Mouse (Mus musculus) E14TG2a.4 (cell line): ENCODE measurements around the gene Treml2.
"Not testable (repeated sequence)": the region's sequence is repeated elsewhere in the genome, so short reads cannot be mapped to it uniquely, and the experiment has no call there.

Experiments
- H3K27me3 ChIP-seq: 2 replicates; pipeline ENCODE4 v1.6.1; 2014; ENCODE audit warnings: low read length, control low read depth; ENCODE audit not compliant: insufficient read depth
- H3K36me3 ChIP-seq: 2 replicates; pipeline ENCODE4 v1.6.1; 2014; ENCODE audit warnings: low read length, control low read depth; ENCODE audit not compliant: insufficient read depth
- H3K4me1 ChIP-seq: replicated peaks from 2 replicates; pipeline ENCODE4 v1.6.1; 2014; ENCODE audit warnings: low read depth, low read length, control low read depth
- H3K4me3 ChIP-seq: replicated peaks from 2 replicates; pipeline ENCODE4 v1.5.1; 2014; ENCODE audit warnings: mild to moderate bottlenecking, low read length
- H3K9me3 ChIP-seq: 2 replicates; pipeline ENCODE4 v1.6.1; 2014; ENCODE audit warnings: low read length, control low read depth
- CTCF ChIP-seq: conservative IDR thresholded peaks from 2 replicates; pipeline ENCODE4 v1.5.1; 2014; ENCODE audit warnings: low read length
- NANOG ChIP-seq: IDR thresholded peaks from 2 replicates; pipeline ENCODE4 v1.6.1; 2014; ENCODE audit warnings: borderline replicate concordance, low read length, mixed read lengths
- POU5F1 ChIP-seq: IDR thresholded peaks from 2 replicates; pipeline ENCODE4 v1.6.1; 2014; ENCODE audit warnings: low read length, borderline replicate concordance

Treml2 gene

DNA sequence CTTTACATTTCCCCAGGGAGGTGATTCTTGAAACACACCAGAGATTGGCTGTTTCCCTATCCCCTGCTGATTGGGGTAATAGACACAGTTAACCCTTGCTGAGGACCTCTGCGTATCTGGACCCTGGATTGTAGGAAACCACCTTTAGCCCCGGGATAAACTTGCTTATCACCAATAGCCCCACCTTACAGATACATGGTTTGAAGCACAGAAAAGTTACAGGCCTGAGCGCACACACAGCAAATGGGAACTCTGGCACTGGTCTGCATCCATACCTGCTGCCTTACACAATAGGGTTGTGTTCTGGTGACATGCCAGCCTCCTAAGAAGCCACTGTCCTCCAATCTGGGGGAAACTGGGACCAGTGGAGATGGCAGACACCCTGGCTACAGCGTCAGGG is 46.5 kb downstream of the Treml2 start:
- H3K27me3 ChIP-seq = peaks cover 37% of the 10 kb centered on the region
- no peaks in the 10 kb centered on the region for H3K9me3 ChIP-seq
- TF ChIP-seq NANOG = no peak
- no peak for TF ChIP-seq POU5F1
- TF ChIP-seq CTCF = no peak
- peaks cover 24% of the 10 kb centered on the region for H3K4me1 ChIP-seq
- H3K4me3 ChIP-seq = no peak overlapping the region
- H3K36me3 ChIP-seq = no peaks in the 10 kb centered on the region

GRCm38 (mm10) chr17:48346231-48346630 is 46.9 kb downstream of the Treml2 start, which contains the start of gene Trem2:
Trem2 (plus strand) TSS chr17:48346401.
- TF ChIP-seq CTCF (no peak), NANOG (no peak), POU5F1 (no peak)
- Histone ChIP-seq H3K27me3 (peaks cover 37% of the 10 kb centered on the region), H3K4me1 (peaks cover 28% of the 10 kb centered on the region), H3K36me3 (no peaks in the 10 kb centered on the region), H3K4me3 (no peak within 1 kb of the TSS), H3K9me3 (no peaks in the 10 kb centered on the region)

DNA sequence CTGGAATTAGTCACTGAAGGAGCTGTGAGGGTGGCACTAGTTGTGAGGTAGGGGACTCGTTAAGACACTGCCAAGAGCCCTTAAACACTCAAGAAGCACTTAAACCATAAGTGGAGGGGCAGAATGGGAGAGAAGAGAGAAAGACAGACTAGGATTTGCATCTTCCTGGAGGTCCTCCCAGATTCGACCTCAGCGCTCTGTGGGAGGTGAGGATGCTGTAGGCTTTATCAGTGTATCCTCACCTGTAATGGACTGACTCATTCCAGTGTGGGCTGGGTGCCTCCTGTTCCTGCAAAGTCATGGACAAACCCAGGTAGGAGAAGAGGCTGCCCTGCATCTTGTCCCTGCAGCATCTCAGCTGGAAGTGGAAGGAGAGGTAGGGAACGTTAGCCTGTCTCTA is 47.5 kb downstream of the Treml2 start:
- Histone ChIP-seq H3K4me1 (peaks cover 34% of the 10 kb centered on the region), H3K9me3 (peaks cover 3% of the 10 kb centered on the region; the same call in 1 of the 2 replicates), H3K27me3 (peaks cover 42% of the 10 kb centered on the region), H3K4me3 (no peak overlapping the region), H3K36me3 (no peaks in the 10 kb centered on the region)
- TF ChIP-seq NANOG = no peak
- no peak for TF ChIP-seq POU5F1
- no peak for TF ChIP-seq CTCF

GRCm38 (mm10) chr17:48347287-48347686 is 48.0 kb downstream of the Treml2 start:
- Histone ChIP-seq H3K4me3 (no peak overlapping the region), H3K36me3 (no peaks in the 10 kb centered on the region), H3K27me3 (peaks cover 44% of the 10 kb centered on the region), H3K9me3 (peaks cover 3% of the 10 kb centered on the region; the same call in 1 of the 2 replicates), H3K4me1 (peaks cover 38% of the 10 kb centered on the region)
- TF ChIP-seq NANOG (no peak), POU5F1 (no peak), CTCF (no peak)

DNA sequence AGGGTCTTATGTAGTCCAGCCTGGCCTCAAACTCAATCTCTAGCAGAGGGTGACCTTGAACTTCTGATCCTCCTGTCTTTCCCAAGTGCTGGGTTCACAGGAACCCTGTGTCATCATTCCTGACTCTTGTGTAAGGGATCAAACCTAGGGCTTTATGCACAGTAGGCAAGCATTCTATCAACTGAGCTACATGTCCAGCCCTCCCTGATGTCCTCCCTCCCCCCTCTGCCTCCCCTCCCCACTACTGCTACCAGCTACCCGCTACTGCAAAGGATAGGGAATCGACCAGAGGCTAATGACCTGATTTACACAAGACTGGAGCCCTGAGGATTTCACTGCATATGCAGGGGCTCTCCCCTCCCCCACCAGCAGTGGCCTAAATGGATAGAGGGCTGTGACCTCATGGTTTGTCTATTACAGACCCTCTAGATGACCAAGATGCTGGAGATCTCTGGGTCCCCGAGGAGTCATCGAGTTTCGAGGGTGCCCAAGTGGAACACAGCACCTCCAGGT is 51.4 kb downstream of the Treml2 start:
- Histone ChIP-seq H3K4me3 (no peak overlapping the region), H3K36me3 (no peaks in the 10 kb centered on the region), H3K27me3 (peaks cover 46% of the 10 kb centered on the region), H3K9me3 (peaks cover 3% of the 10 kb centered on the region; the same call in 1 of the 2 replicates), H3K4me1 (peaks cover 50% of the 10 kb centered on the region)
- TF ChIP-seq POU5F1 (peak; percentile 63; the same call in 1 of the 2 replicates), CTCF (no peak), NANOG (peak; percentile 19; the same call in 1 of the 2 replicates)

- not testable (repeated sequence) for H3K36me3 ChIP-seq, H3K9me3 ChIP-seq, H3K4me3 ChIP-seq
- Histone ChIP-seq H3K27me3 (peaks cover 34% of the 10 kb centered on the region), H3K4me1 (peaks cover 43% of the 10 kb centered on the region)
- 0 out of 2 replicates have a peak, but pooled peaks have one; percentile 7 for TF ChIP-seq NANOG
These were observed 53.7 kb downstream of the Treml2 start for GRCm38 (mm10) chr17:48352976-48353375.

DNA sequence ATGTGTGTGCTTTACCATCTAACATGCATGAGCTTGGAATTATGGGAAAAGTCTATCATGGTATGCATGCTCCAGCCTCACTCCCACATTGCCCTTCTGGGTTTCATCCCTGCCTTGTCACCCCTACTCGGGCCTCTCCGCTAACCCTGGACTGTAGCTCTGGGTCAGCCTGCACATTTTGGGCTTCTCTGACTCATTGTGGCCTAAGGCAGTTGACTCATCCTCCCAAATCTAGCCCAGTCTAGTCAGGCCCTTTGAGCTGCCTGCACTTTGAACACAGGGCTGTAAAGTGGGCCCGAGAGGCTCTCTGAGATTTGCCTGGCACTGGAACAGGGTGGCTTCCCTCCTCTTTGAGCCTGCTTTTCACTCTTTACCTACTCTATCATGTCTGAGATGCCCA is 56.5 kb downstream of the Treml2 start:
- TF ChIP-seq CTCF (no peak), NANOG (no peak), POU5F1 (no peak)
- Histone ChIP-seq H3K4me3 (no peak overlapping the region), H3K36me3 (no peaks in the 10 kb centered on the region), H3K9me3 (peaks cover 3% of the 10 kb centered on the region; the same call in 1 of the 2 replicates), H3K27me3 (peaks cover 24% of the 10 kb centered on the region), H3K4me1 (peaks cover 38% of the 10 kb centered on the region)

GRCm38 (mm10) chr17:48357892-48358291 is 58.6 kb downstream of the Treml2 start:
- peaks cover 18% of the 10 kb centered on the region for H3K4me1 ChIP-seq
- H3K36me3 ChIP-seq = no peaks in the 10 kb centered on the region
- H3K27me3 ChIP-seq = peaks cover 19% of the 10 kb centered on the region
- TF ChIP-seq NANOG = no peak
- TF ChIP-seq CTCF = no peak
- TF ChIP-seq POU5F1 = no peak
- H3K9me3 ChIP-seq = no peaks in the 10 kb centered on the region
- no peak overlapping the region for H3K4me3 ChIP-seq

- Histone ChIP-seq H3K4me3 (no peak within 1 kb of the TSS), H3K36me3 (no peaks in the 10 kb centered on the region), H3K27me3 (peaks cover 34% of the 10 kb centered on the region), H3K4me1 (peaks cover 12% of the 10 kb centered on the region), H3K9me3 (no peaks in the 10 kb centered on the region)
- no peak for TF ChIP-seq CTCF
- TF ChIP-seq POU5F1 = no peak
- TF ChIP-seq NANOG = no peak
These were observed 60.3 kb downstream of the Treml2 start, which contains the start of gene Treml1 for GRCm38 (mm10) chr17:48359616-48360015. Treml1 (plus strand) TSS chr17:48359916.
